Mouse (Mus musculus) myocyte (in vitro differentiated cells): Measurements from ENCODE around the gene Dlg2. TPM values are rescaled to one million over a fixed set of nuclear protein-coding genes. Genes with fewer than 3 reads are reported as not detected.

Experiments
- H3K27me3 ChIP-seq: one replicate; pipeline ENCODE4 v1.6.1; 2011; ENCODE audit not compliant: control insufficient read depth, insufficient read depth, insufficient read length
- H3K36me3 ChIP-seq: one replicate; pipeline ENCODE4 v1.6.1; 2011; ENCODE audit not compliant: control insufficient read depth, insufficient read depth
- H3K4me2 ChIP-seq: one replicate; pipeline ENCODE4 v1.6.1; 2011; ENCODE audit warnings: low read depth, control low read depth
- H3K4me3 ChIP-seq: one replicate; pipeline ENCODE4 v1.5.1; 2011; ENCODE audit warnings: mild to moderate bottlenecking, control low read depth, moderate library complexity
- H3K79me2 ChIP-seq: one replicate; pipeline ENCODE4 v1.6.1; 2011; ENCODE audit not compliant: control insufficient read depth, insufficient read depth
- H3ac ChIP-seq: one replicate; pipeline ENCODE4 v1.6.1; 2011; ENCODE audit not compliant: control insufficient read depth, insufficient read length
- CEBPB ChIP-seq: IDR thresholded peaks from 2 replicates; pipeline ENCODE4 v1.6.1; 2011; ENCODE audit warnings: mild to moderate bottlenecking, moderate library complexity; ENCODE audit not compliant: poor library complexity, insufficient read depth, severe bottlenecking
- E2F4 ChIP-seq: IDR thresholded peaks from one replicate; pipeline ENCODE4 v1.6.1; 2011; ENCODE audit warnings: mild to moderate bottlenecking, control low read depth, moderate library complexity; ENCODE audit not compliant: insufficient read depth
- MAX ChIP-seq: IDR thresholded peaks from one replicate; pipeline ENCODE4 v1.6.1; 2011; ENCODE audit warnings: low read depth, mild to moderate bottlenecking, control low read depth
- MYOD1 ChIP-seq, 3 experiments: IDR thresholded peaks; one replicate each; pipeline ENCODE4 v1.6.1; 2011; ENCODE audit warnings: control low read depth in 2 of 3, low read depth in 2 of 3, mild to moderate bottlenecking in 2 of 3, moderate library complexity in 1 of 3; ENCODE audit not compliant: insufficient read length in 2 of 3, control insufficient read depth in 1 of 3
- MYOG ChIP-seq, 3 experiments: IDR thresholded peaks; one replicate each; pipeline ENCODE4 v1.6.1; 2011; ENCODE audit warnings: control low read depth in 2 of 3, low read depth in 2 of 3, mild to moderate bottlenecking in 2 of 3; ENCODE audit not compliant: insufficient read length in 2 of 3, control insufficient read depth in 1 of 3, insufficient read depth in 1 of 3
- POLR2A ChIP-seq: IDR thresholded peaks from one replicate; pipeline ENCODE4 v1.6.1; 2011; ENCODE audit warnings: low read depth, mild to moderate bottlenecking, control low read depth, moderate library complexity; ENCODE audit not compliant: insufficient read length
- POLR2AphosphoS2 ChIP-seq: IDR thresholded peaks from one replicate; pipeline ENCODE4 v1.6.1; 2011; ENCODE audit warnings: low read depth, control low read depth; ENCODE audit not compliant: insufficient read length
- REST ChIP-seq: IDR thresholded peaks from one replicate; pipeline ENCODE4 v1.6.1; 2011; ENCODE audit warnings: mild to moderate bottlenecking, control low read depth, moderate library complexity; ENCODE audit not compliant: insufficient read depth, insufficient read length
- SRF ChIP-seq: IDR thresholded peaks from one replicate; pipeline ENCODE4 v1.6.1; 2011; ENCODE audit warnings: low read depth; ENCODE audit not compliant: control insufficient read depth, insufficient read length
- TCF12 ChIP-seq: IDR thresholded peaks from one replicate; pipeline ENCODE4 v1.6.1; 2011; ENCODE audit warnings: mild to moderate bottlenecking, control low read depth; ENCODE audit not compliant: poor library complexity, insufficient read depth, severe bottlenecking
- TCF3 ChIP-seq: IDR thresholded peaks from one replicate; pipeline ENCODE4 v1.6.1; 2011; ENCODE audit warnings: low read depth, control low read depth; ENCODE audit not compliant: insufficient read length
- USF1 ChIP-seq: IDR thresholded peaks from one replicate; pipeline ENCODE4 v1.6.1; 2011; ENCODE audit warnings: low read depth, mild to moderate bottlenecking, control low read depth, moderate library complexity
- polyA plus RNA-seq: library from polyadenylated mRNA; unstranded; fragments of >200 nt; fragmentation: generic; extraction: Trizol; gene quantifications from one replicate; pipeline ENCODE4 v1.2.1, GENCODE M21; 2012; ENCODE audit warnings: missing spikeins

Gene Dlg2
- polyA plus RNA-seq, 1 experiment = 0.65 TPM

DNA sequence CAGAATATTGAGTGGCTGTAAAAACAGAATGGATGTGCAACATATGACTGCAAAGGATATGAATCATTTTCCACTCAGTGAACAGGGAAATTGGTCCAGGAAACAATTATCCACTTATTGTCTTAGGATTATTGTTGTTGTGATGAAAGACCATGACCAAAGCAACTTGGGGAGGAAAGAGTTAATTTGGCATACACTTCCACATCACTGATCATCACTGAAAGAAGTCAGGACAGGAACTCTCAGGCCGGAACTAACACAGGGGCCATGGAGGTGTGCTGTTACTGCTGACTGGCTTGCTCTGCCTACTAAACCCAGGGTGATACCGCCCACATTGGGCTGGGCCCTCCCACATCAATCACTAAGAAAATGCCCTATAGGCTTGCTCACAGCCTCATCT, 1987.8 kb downstream of the Dlg2 start:
- Histone ChIP-seq H3K4me3 (no peak overlapping the region), H3ac (no peak overlapping the region), H3K27me3 (no peaks in the 10 kb centered on the region), H3K79me2 (no peaks in the 10 kb centered on the region), H3K36me3 (no peaks in the 10 kb centered on the region), H3K4me2 (no peak overlapping the region)
- TF ChIP-seq REST = no peak
- no peak for TF ChIP-seq POLR2AphosphoS2
- no peak for TF ChIP-seq MYOG (IDR thresholded peaks at IDR 0.05; ENCODE audit: control insufficient read depth in 1 of 3, insufficient read depth in 1 of 3, insufficient read length in 2 of 3, low read depth in 2 of 3)
- no peak for TF ChIP-seq SRF
- TF ChIP-seq TCF12 = no peak

DNA sequence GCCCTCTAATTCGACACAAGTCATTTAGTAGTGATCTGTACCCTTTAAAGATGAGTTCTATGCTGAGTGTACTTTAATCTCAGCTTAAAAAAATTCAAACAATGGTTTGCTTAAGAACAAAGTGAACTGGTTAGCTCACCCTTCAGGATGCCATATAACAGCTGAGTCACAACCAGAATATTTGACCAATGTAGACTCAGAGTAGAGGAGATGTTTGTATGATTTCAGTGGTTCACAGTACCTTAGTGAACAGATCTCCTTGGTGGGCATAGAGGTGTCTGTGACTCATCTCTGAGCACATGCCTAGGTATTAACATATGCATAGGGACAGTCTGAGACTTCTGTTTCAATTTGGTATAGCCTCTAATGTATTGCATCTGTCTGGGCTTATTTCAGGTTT, 2002.7 kb downstream of the Dlg2 start:
- Histone ChIP-seq H3K27me3 (no peaks in the 10 kb centered on the region), H3K4me3 (no peak overlapping the region), H3K4me2 (peak overlapping the region; percentile 48), H3K79me2 (no peaks in the 10 kb centered on the region), H3K36me3 (no peaks in the 10 kb centered on the region), H3ac (no peak overlapping the region)
- TF ChIP-seq POLR2A (no peak), MAX (no peak), TCF12 (no peak), E2F4 (no peak), CEBPB (no peak), SRF (no peak), POLR2AphosphoS2 (no peak), REST (no peak), TCF3 (no peak), MYOD1 (IDR thresholded peaks at IDR 0.05; ENCODE audit: control insufficient read depth in 1 of 3, insufficient read length in 2 of 3, low read depth in 2 of 3) (no peak), MYOG (IDR thresholded peaks at IDR 0.05; ENCODE audit: control insufficient read depth in 1 of 3, insufficient read depth in 1 of 3, insufficient read length in 2 of 3, low read depth in 2 of 3) (no peak), USF1 (no peak)

DNA sequence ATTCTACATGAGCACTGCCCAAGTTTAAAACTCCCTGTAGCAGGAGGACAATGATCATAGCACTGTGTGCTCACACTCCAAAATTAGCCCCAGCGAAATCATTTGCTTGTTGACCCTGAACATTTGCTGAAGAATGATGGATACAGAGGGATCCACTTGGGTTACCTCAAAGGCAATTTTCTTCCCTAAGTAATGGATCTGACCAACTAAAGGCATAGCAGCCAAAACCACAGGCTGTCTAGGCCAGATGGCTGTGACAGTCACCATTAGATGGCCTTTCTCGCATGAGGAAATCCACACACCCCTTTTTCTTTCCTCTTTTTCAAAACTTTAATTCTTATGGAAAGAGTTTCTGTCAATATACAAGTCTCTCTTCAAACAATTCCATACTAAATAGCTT, 2003.3 kb downstream of the Dlg2 start:
- no peaks in the 10 kb centered on the region for H3K79me2 ChIP-seq
- no peak overlapping the region for H3K4me2 ChIP-seq
- no peaks in the 10 kb centered on the region for H3K36me3 ChIP-seq
- no peak overlapping the region for H3K4me3 ChIP-seq
- H3ac ChIP-seq = no peak overlapping the region
- TF ChIP-seq MYOD1 (IDR thresholded peaks at IDR 0.05; ENCODE audit: control insufficient read depth in 1 of 3, insufficient read length in 2 of 3, low read depth in 2 of 3) (no peak), TCF3 (no peak), REST (no peak), MYOG (IDR thresholded peaks at IDR 0.05; ENCODE audit: control insufficient read depth in 1 of 3, insufficient read depth in 1 of 3, insufficient read length in 2 of 3, low read depth in 2 of 3) (no peak), SRF (no peak), E2F4 (no peak), POLR2A (no peak), POLR2AphosphoS2 (no peak), USF1 (no peak), CEBPB (no peak), MAX (no peak), TCF12 (no peak)
- no peaks in the 10 kb centered on the region for H3K27me3 ChIP-seq

DNA sequence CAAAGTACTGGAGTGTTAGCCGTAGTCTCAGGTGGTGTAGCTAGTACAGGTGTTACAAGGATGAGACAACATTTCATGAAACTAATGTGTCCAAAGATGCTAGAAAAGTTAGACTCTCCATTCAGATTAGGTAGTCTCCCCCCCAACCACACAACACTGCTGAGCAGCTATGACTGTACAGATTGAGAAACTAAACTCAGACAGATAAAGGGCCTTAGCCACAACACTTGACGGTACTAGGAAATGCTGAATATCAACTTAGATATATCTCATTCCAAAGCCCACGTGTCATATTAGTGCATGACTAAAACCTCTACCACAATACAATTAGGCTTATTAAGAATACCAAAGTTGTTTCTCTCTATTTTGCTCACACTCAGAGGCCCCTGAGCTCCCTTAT, 2006.9 kb downstream of the Dlg2 start:
- Histone ChIP-seq H3K79me2 (no peaks in the 10 kb centered on the region), H3K36me3 (no peaks in the 10 kb centered on the region), H3ac (no peak overlapping the region), H3K4me3 (no peak overlapping the region), H3K4me2 (no peak overlapping the region), H3K27me3 (no peaks in the 10 kb centered on the region)
- no peak for TF ChIP-seq E2F4
- TF ChIP-seq CEBPB = no peak
- no peak for TF ChIP-seq MAX
- TF ChIP-seq POLR2A = no peak
- no peak for TF ChIP-seq MYOG (IDR thresholded peaks at IDR 0.05; ENCODE audit: control insufficient read depth in 1 of 3, insufficient read depth in 1 of 3, insufficient read length in 2 of 3, low read depth in 2 of 3)
- TF ChIP-seq POLR2AphosphoS2 = no peak
- no peak for TF ChIP-seq REST
- TF ChIP-seq SRF = no peak
- TF ChIP-seq USF1 = no peak
- no peak for TF ChIP-seq TCF12
- TF ChIP-seq TCF3 = no peak
- no peak for TF ChIP-seq MYOD1 (IDR thresholded peaks at IDR 0.05; ENCODE audit: control insufficient read depth in 1 of 3, insufficient read length in 2 of 3, low read depth in 2 of 3)

DNA sequence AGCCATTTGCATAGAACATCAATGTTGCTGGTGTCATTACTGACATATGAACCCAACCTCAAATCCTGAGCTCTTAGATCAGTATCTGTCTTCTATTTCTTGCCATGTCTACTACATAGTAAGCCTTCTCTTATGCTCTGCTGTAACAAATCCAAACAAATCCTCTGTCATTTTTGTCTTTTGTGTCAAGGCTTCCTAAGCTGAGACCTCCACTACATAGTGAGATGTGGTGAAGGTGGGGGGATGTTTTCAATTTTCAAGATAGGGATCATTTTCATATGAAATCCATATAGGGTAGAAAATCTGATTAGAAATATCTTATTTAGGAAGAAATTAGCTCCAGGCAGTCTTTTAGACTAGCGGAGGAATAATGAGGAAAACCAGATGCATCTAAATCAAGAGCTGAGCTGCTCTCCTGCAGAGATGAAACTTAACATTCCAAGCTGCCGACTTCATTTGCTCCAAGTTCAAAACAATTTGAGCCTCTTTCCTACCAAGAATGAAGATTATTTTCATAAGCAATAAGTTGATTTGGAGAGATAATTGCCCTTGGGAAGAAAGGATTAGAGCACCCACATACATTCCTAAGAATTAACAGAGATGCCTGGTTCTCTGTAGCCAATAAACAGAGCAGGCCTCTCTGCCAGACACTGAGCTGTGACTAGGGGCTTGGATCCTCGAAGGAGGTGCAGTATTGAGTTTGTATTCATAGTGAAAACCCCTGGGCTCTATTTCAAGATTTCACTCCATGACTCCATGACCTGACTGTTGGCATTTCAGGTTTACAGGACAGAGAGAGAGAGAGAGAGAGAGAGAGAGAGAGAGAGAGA, 2009.6 kb downstream of the Dlg2 start:
- no peaks in the 10 kb centered on the region for H3K36me3 ChIP-seq
- TF ChIP-seq POLR2AphosphoS2 (no peak), MYOD1 (IDR thresholded peaks at IDR 0.05; ENCODE audit: control insufficient read depth in 1 of 3, insufficient read length in 2 of 3, low read depth in 2 of 3) (no peak), USF1 (no peak), MYOG (IDR thresholded peaks at IDR 0.05; ENCODE audit: control insufficient read depth in 1 of 3, insufficient read depth in 1 of 3, insufficient read length in 2 of 3, low read depth in 2 of 3) (no peak), MAX (no peak), CEBPB (no peak), REST (no peak), E2F4 (no peak), POLR2A (no peak)
- no peak overlapping the region for H3ac ChIP-seq
- H3K4me3 ChIP-seq = no peak overlapping the region
- no peak overlapping the region for H3K4me2 ChIP-seq
- H3K27me3 ChIP-seq = no peaks in the 10 kb centered on the region
- no peaks in the 10 kb centered on the region for H3K79me2 ChIP-seq
